Mouse (Mus musculus) C2C12 (cell line): ENCODE results near the gene Abhd12.

ENCODE experiments used
- CTCF ChIP-seq: IDR thresholded peaks from one replicate; pipeline ENCODE4 v1.5.1; 2011; ENCODE audit not compliant: control insufficient read depth, insufficient read depth, insufficient read length
- FOSL1 ChIP-seq: IDR thresholded peaks from one replicate; pipeline ENCODE4 v1.8.0; 2011; ENCODE audit warnings: mild to moderate bottlenecking, low read length; ENCODE audit not compliant: poor library complexity, insufficient read depth, severe bottlenecking
- USF1 ChIP-seq: IDR thresholded peaks from one replicate; pipeline ENCODE4 v1.6.1; 2011; ENCODE audit warnings: low read depth, mild to moderate bottlenecking, control low read depth, moderate library complexity

DNA sequence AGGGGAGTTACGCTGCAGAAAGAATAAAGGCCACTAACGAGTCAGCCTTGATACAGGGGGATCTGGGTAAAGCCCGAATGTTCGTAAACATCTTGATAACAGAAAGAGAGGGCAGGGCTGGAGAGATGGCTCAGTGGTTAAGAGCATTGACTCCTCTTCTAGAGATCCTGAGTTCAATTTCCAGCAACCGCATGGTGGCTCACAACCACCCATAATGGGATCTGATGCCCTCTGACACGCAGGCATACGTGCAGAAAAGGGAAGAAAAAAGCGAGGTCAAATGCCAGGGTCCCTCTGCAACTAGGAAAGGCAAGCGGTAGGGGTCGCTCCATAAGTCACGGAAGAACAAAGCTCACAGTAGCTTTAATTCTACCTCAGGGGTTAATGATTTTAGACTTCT is 63.4 kb downstream of the Abhd12 start:
- TF ChIP-seq CTCF (no peak), USF1 (no peak), FOSL1 (no peak)
